Mouse (Mus musculus): ENCODE measurements around the gene Rmi2. TPM values are rescaled to one million over a fixed set of nuclear protein-coding genes. Genes with fewer than 3 reads are reported as not detected.

The Rmi2 gene
- 8.6 and 12.6 TPM in 2 replicates for polyA plus RNA-seq (2015; fragmentation: Nextera tagmentation; extraction: Ambion mirVana)

GRCm38 (mm10) chr16:10834911-10835587 lies at the start of gene Rmi2:
Rmi2 (plus strand) TSS chr16:10835059.
- peak; percentile 93 for DNase-seq (ENCODE audit: low spot score)

- DNase-seq (ENCODE audit: low spot score), result peak; percentile 98
Observed at GRCm38 (mm10) chr16:10785371-10786231, 49.3 kb upstream of the Rmi2 start, which contains the start of gene Socs1. Socs1 (minus strand) TSS chr16:10785536.

- peak; percentile 95 for DNase-seq (ENCODE audit: low spot score)
Observed at GRCm38 (mm10) chr16:10786288-10786687, 48.6 kb upstream of the Rmi2 start.

- DNase-seq (ENCODE audit: low spot score), result no peak
Observed at GRCm38 (mm10) chr16:10786782-10787547, 47.9 kb upstream of the Rmi2 start.

- DNase-seq (ENCODE audit: low spot score), result peak; percentile 10
Observed at GRCm38 (mm10) chr16:10787548-10788058, 47.3 kb upstream of the Rmi2 start.

- peak; percentile 42 for DNase-seq (ENCODE audit: low spot score)
Observed at GRCm38 (mm10) chr16:10788271-10788670, 46.6 kb upstream of the Rmi2 start, which contains the start of gene Tnp2. Tnp2 (minus strand) TSS chr16:10788660.

GRCm38 (mm10) chr16:10788866-10789265 lies 46.0 kb upstream of the Rmi2 start:
- peak; percentile 40 for DNase-seq (ENCODE audit: low spot score)

- no peak for DNase-seq (ENCODE audit: low spot score)
Observed at GRCm38 (mm10) chr16:10790702-10791101, 44.2 kb upstream of the Rmi2 start, which contains the start of gene Prm3. Prm3 (minus strand) TSS chr16:10790914.

GRCm38 (mm10) chr16:10796034-10796433 lies 38.8 kb upstream of the Rmi2 start, which contains the start of gene Prm2:
Prm2 (minus strand) TSS chr16:10796134.
- no peak for DNase-seq (ENCODE audit: low spot score)

- peak; percentile 18 for DNase-seq (ENCODE audit: low spot score)
Observed at GRCm38 (mm10) chr16:10802420-10802819, 32.4 kb upstream of the Rmi2 start.

GRCm38 (mm10) chr16:10805789-10806527 lies 28.9 kb upstream of the Rmi2 start, which contains the start of gene Prm1:
Prm1 (minus strand) TSS chr16:10805839.
- peak; percentile 87 for DNase-seq (ENCODE audit: low spot score)

GRCm38 (mm10) chr16:10810376-10810775 lies 24.5 kb upstream of the Rmi2 start:
- DNase-seq (ENCODE audit: low spot score), result no peak

- peak; percentile 56 for DNase-seq (ENCODE audit: low spot score)
Observed at GRCm38 (mm10) chr16:10812865-10813371, 21.9 kb upstream of the Rmi2 start, which contains the start of gene Gm11172. Gm11172 (plus strand) TSS chr16:10812915.

GRCm38 (mm10) chr16:10813726-10814125 lies 21.1 kb upstream of the Rmi2 start:
- peak; percentile 58 for DNase-seq (ENCODE audit: low spot score)

- DNase-seq (ENCODE audit: low spot score), result peak; percentile 65
Observed at GRCm38 (mm10) chr16:10814864-10815263, 20.0 kb upstream of the Rmi2 start.

- DNase-seq (ENCODE audit: low spot score), result no peak
Observed at GRCm38 (mm10) chr16:10818579-10819135, 16.2 kb upstream of the Rmi2 start.

GRCm38 (mm10) chr16:10819966-10820365 lies 14.9 kb upstream of the Rmi2 start:
- DNase-seq (ENCODE audit: low spot score), result no peak

GRCm38 (mm10) chr16:10821387-10821786 lies 13.5 kb upstream of the Rmi2 start:
- no peak for DNase-seq (ENCODE audit: low spot score)

- no peak for DNase-seq (ENCODE audit: low spot score)
Observed at GRCm38 (mm10) chr16:10824536-10824935, 10.3 kb upstream of the Rmi2 start.

GRCm38 (mm10) chr16:10825840-10826239 lies 9.0 kb upstream of the Rmi2 start:
- no peak for DNase-seq (ENCODE audit: low spot score)
